Mouse (Mus musculus): ENCODE data around the gene Gm28036. TPM values are rescaled to one million over a fixed set of nuclear protein-coding genes. Genes with fewer than 3 reads are reported as not detected.
"Not testable (repeated sequence)": the region's sequence is repeated elsewhere in the genome, so short reads cannot be mapped to it uniquely, and the experiment has no call there.

The Gm28036 gene
- total RNA-seq (2015; ENCODE audit: low replicate concordance) (2.5 TPM in 1 of 2 replicates, not detected in the other), total RNA-seq (2017; ENCODE audit: low replicate concordance) (11.3 and 23.7 TPM in 2 replicates)

- ATAC-seq (replicated peaks; ENCODE audit: low FRiP score, poor library complexity, severe bottlenecking): no peak
These were observed at the start of gene Gm28036 for GRCm38 (mm10) chr2:156126992-156127391. TSS of gene Gm28036 (minus strand) at chr2:156127092.

DNA sequence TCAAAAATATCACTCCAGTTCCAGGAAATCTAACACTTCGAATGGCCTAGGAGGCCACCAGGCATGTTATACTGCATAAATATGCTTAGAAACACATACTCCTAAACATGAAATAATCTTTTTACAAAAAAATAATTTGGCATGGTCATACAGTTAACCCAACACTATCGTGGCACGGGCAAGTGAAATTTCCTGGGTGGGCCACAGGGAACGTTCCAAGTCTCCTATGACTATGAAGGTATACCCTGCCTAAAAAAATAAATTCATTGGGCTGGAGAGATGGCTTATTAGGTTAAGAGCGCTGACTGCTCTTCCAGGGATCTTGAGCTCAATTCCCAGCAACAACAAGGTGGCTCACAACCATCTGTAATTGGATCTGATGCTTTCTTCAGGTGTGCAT is 39.7 kb upstream of the Gm28036 start:
- ATAC-seq (replicated peaks; ENCODE audit: low FRiP score, poor library complexity, severe bottlenecking): no peak

DNA sequence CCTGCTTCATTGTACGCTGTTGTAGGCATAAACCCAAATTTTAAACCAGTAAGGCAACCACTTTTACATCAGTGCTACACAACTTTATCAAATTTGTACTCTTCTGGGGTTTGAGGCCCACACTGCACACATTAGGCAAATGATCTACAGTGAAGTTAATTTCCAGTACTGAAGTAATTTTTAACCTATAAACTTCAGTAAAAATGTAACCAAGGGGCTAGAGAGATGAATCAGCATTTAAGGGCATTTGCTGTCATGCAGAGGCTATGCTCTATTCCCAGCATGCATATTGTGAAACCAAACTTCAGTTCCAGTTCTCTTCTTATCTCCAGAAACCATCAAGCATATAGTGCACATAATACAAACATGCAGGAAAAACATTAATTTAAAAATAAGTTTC is 38.6 kb upstream of the Gm28036 start:
- ATAC-seq (replicated peaks; ENCODE audit: low FRiP score, poor library complexity, severe bottlenecking): no peak

DNA sequence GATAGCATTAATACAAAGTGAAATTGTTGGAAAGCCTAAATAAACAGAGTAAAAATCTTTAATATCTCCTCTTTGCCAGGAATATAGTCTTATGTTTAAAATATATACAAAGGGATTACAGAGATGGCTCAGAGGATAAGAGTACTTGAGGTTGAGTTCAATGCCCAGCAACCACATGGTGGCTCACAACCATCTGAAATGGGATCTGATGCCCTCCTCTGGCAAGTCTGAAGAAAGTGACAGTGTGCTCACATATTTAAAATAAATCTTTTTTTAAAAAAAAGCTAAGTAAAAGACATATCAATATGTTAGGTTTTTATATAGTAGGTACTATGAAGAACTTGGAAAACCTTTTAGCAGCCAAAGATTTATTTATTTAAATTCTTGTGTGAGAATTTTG is 24.6 kb upstream of the Gm28036 start:
- no peak for ATAC-seq (replicated peaks; ENCODE audit: low FRiP score, poor library complexity, severe bottlenecking)

- ATAC-seq (replicated peaks; ENCODE audit: low FRiP score, poor library complexity, severe bottlenecking): no peak
These were observed 20.5 kb upstream of the Gm28036 start for GRCm38 (mm10) chr2:156147316-156147915.

GRCm38 (mm10) chr2:156146272-156146989 is 19.5 kb upstream of the Gm28036 start:
- no peak for ATAC-seq (replicated peaks; ENCODE audit: low FRiP score, poor library complexity, severe bottlenecking)

- no peak for ATAC-seq (replicated peaks; ENCODE audit: low FRiP score, poor library complexity, severe bottlenecking)
These were observed 18.7 kb upstream of the Gm28036 start for GRCm38 (mm10) chr2:156145486-156146130.

- ATAC-seq (replicated peaks; ENCODE audit: low FRiP score, poor library complexity, severe bottlenecking): peak; percentile 95
These were observed 17.2 kb upstream of the Gm28036 start, which contains the start of the genes Romo1 and Nfs1 for GRCm38 (mm10) chr2:156143953-156144724. TSS of gene Romo1 (plus strand) at chr2:156144039. TSS of gene Nfs1 (minus strand) at chr2:156144186.

- peak; percentile 30 for ATAC-seq (replicated peaks; ENCODE audit: low FRiP score, poor library complexity, severe bottlenecking)
These were observed 16.5 kb upstream of the Gm28036 start for GRCm38 (mm10) chr2:156143367-156143766.

GRCm38 (mm10) chr2:156142820-156143219 is 15.9 kb upstream of the Gm28036 start:
- ATAC-seq (replicated peaks; ENCODE audit: low FRiP score, poor library complexity, severe bottlenecking): no peak

- no peak for ATAC-seq (replicated peaks; ENCODE audit: low FRiP score, poor library complexity, severe bottlenecking)
These were observed 8.8 kb upstream of the Gm28036 start for GRCm38 (mm10) chr2:156135695-156136094.

- no peak for ATAC-seq (replicated peaks; ENCODE audit: low FRiP score, poor library complexity, severe bottlenecking)
These were observed 7.3 kb upstream of the Gm28036 start for GRCm38 (mm10) chr2:156134161-156134560.

DNA sequence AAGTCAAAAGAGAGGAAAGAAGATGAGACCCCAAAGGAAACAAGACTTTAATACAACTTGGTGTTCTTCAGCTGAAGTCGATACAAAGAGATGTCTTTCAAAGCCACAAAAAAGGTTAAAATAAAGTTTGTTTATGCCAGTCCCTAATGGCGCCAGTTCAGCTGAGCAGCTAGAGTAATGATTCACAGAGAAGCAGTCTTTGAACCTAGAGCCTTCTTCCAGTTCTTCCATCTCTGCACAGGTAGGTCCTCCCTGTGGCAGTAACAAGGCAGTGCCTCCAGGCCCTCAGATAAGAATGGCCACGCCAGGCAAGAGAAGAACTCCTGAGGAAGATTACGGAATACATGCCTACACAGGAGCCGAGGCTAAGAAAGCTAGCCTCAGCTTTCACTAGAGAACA is 3.2 kb downstream of the Gm28036 start:
- no peak for ATAC-seq (replicated peaks; ENCODE audit: low FRiP score, poor library complexity, severe bottlenecking)

DNA sequence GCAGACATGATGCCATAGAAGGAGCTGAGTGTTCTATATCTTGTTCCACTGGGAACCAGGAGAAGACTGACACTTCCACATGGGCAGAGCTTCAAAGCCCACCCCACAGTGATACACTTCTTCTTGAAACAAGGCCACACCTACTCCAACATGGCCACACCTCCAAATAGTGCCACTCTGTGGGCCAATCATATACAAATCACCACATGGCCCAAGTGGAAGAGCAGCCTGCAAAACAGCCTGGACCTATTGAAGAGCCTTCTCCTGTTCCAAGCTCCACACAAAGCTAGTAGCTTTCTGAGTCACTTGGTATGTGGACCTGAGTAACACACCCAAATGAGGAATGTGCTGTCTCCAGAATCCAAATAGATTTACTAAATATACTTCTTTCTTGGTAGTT is 7.3 kb downstream of the Gm28036 start:
- no peak for ATAC-seq (replicated peaks; ENCODE audit: low FRiP score, poor library complexity, severe bottlenecking)

- ATAC-seq (replicated peaks; ENCODE audit: low FRiP score, poor library complexity, severe bottlenecking): not testable (repeated sequence)
These were observed 14.8 kb downstream of the Gm28036 start for GRCm38 (mm10) chr2:156112080-156112423.

DNA sequence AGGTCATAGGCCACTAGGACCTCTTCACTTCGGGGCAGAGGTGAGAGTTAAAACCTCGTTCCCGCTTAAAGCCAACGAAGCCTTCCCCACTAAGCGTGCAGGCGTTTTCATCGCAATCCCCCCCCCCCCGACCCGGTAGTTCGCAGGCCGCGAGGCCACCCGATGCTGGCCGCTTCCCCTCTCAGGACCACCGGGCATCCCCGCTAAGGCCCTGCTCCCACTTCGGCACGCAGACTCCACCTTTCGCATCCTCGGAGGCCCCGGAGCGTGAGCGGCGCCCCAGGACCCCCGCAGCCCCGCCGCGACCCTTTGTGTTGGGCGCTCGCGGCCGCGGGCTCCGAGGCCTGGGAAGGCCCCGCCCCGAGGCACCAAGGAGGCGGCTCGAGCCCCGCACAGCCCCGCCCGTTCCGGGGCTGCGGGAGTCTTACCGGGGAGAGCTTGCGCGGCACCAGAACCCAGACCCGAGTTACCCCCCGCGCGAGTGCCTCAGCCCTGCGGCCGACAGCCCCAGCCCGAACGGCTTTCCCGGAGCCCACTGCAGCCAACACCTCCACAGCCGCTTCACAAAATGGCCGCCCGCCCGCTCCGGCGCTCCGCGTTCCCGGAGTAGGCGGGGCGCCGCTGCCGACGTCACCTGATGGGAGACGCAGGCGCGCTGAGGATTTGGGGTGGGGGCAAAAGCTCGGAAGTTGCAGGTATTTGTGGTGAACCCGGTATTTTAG is 15.4 kb downstream of the Gm28036 start, which contains the start of the genes Cpne1 and Rbm12:
Gene Cpne1 (minus strand): TSS at position 608 of the 722 bp plus-strand sequence.
Gene Rbm12 (minus strand): TSS at position 621 of the 722 bp plus-strand sequence.
- peak; percentile 93 for ATAC-seq (replicated peaks; ENCODE audit: low FRiP score, poor library complexity, severe bottlenecking)

DNA sequence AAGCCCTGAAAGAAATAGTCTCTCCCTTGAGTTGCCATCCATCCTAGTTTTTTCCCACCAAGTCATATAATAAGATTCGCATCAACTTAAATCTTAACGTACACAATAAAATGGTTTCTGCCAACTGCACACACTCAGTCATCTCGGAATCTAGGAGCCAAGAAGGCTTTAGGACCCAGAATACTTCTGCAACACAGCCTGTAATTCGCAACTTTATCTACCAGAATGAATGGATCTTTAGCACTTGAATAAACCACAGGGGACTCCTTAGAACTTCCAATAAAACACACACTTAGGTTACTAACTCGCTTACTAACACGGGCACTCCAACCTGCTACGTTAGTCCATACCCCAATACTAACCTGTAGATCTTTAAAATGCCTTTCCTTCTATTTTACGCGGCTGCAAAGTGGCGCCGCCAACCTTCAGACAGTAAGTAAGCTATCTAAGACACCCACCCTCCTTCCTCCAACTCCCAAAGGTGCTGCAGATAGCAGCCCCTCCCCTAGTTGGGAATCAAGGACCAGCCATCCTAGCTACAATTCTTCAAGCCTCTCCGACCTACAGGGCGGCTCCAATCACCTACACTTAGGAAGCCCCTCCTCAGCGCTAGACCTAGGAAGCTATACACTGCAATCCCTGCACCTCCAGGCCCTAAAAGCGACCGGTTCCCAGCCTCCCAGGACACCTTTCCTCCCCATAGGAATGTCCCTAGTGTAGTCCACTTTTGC is 16.1 kb downstream of the Gm28036 start:
- peak; percentile 56 for ATAC-seq (replicated peaks; ENCODE audit: low FRiP score, poor library complexity, severe bottlenecking)

- ATAC-seq (replicated peaks; ENCODE audit: low FRiP score, poor library complexity, severe bottlenecking): no peak
These were observed 35.0 kb downstream of the Gm28036 start for GRCm38 (mm10) chr2:156091926-156092325.

GRCm38 (mm10) chr2:156089799-156090198 is 37.1 kb downstream of the Gm28036 start:
- ATAC-seq (replicated peaks; ENCODE audit: low FRiP score, poor library complexity, severe bottlenecking): no peak
